Mouse (Mus musculus) kidney, adult 9 months (tissue): ENCODE measurements around the gene Rps6ka4.

Source experiments
- DNase-seq: peaks from one replicate; pipeline ENCODE4 v3.0.0; 2022

Rps6ka4 gene

GRCm38 (mm10) chr19:6840475-6841291 is at the start of gene Rps6ka4:
Rps6ka4 (minus strand) TSS chr19:6840636.
- DNase-seq: peak; percentile 71

GRCm38 (mm10) chr19:6877965-6878364 is 37.5 kb upstream of the Rps6ka4 start:
- no peak for DNase-seq

GRCm38 (mm10) chr19:6876799-6877198 is 36.4 kb upstream of the Rps6ka4 start:
- DNase-seq: no peak

- DNase-seq: no peak
These were observed 35.4 kb upstream of the Rps6ka4 start for GRCm38 (mm10) chr19:6875834-6876233.

GRCm38 (mm10) chr19:6874257-6874656 is 33.8 kb upstream of the Rps6ka4 start:
- no peak for DNase-seq

- no peak for DNase-seq
These were observed 32.3 kb upstream of the Rps6ka4 start for GRCm38 (mm10) chr19:6872701-6873100.

GRCm38 (mm10) chr19:6871574-6872271 is 31.3 kb upstream of the Rps6ka4 start:
- peak; percentile 96 for DNase-seq

- peak; percentile 84 for DNase-seq
These were observed 28.9 kb upstream of the Rps6ka4 start for GRCm38 (mm10) chr19:6869355-6869754.

GRCm38 (mm10) chr19:6861451-6861850 is 21.0 kb upstream of the Rps6ka4 start:
- DNase-seq: no peak

- no peak for DNase-seq
These were observed 20.3 kb upstream of the Rps6ka4 start for GRCm38 (mm10) chr19:6860706-6861105.

GRCm38 (mm10) chr19:6859971-6860370 is 19.5 kb upstream of the Rps6ka4 start:
- no peak for DNase-seq

- no peak for DNase-seq
These were observed 18.7 kb upstream of the Rps6ka4 start for GRCm38 (mm10) chr19:6859032-6859651.

GRCm38 (mm10) chr19:6858031-6858430 is 17.6 kb upstream of the Rps6ka4 start, which contains the start of gene Ccdc88b:
Ccdc88b (minus strand) TSS chr19:6858211.
- DNase-seq: no peak

GRCm38 (mm10) chr19:6857391-6858005 is 17.1 kb upstream of the Rps6ka4 start:
- DNase-seq: no peak

GRCm38 (mm10) chr19:6857003-6857360 is 16.5 kb upstream of the Rps6ka4 start:
- no peak for DNase-seq

- peak; percentile 72 for DNase-seq
These were observed 16.0 kb upstream of the Rps6ka4 start for GRCm38 (mm10) chr19:6856281-6857002.

GRCm38 (mm10) chr19:6855225-6856031 is 15.0 kb upstream of the Rps6ka4 start:
- DNase-seq: no peak

- no peak for DNase-seq
These were observed 14.2 kb upstream of the Rps6ka4 start for GRCm38 (mm10) chr19:6854658-6855057.

GRCm38 (mm10) chr19:6853903-6854302 is 13.5 kb upstream of the Rps6ka4 start:
- no peak for DNase-seq

- no peak for DNase-seq
These were observed 12.2 kb upstream of the Rps6ka4 start for GRCm38 (mm10) chr19:6852393-6853305.

- DNase-seq: no peak
These were observed 11.1 kb upstream of the Rps6ka4 start for GRCm38 (mm10) chr19:6851497-6851896.
